Mouse (Mus musculus): ENCODE data around the gene Ccdc155.

GRCm38 (mm10) chr7:45158991-45159390 lies 45.7 kb downstream of the Ccdc155 start:
- TF ChIP-seq CTCF (IDR thresholded peaks at IDR 0.05; ENCODE audit: control insufficient read depth, insufficient read depth, insufficient read length) (no peak), CEBPB (IDR thresholded peaks at IDR 0.05; ENCODE audit: low read depth) (no peak), MYOG (IDR thresholded peaks at IDR 0.05; ENCODE audit: control insufficient read depth, extremely low read depth, insufficient read length) (no peak)

Data from C2C12 (cell line).